Mouse (Mus musculus) hindbrain, embryonic 13.5 days (tissue): Measurements from ENCODE around the gene Slf2. TPM values are rescaled to one million over a fixed set of nuclear protein-coding genes. Genes with fewer than 3 reads are reported as not detected.
A peak's percentile ranks its signal among the peaks of the same experiment; 100 is the strongest.

Source experiments
- ATAC-seq: fragments of 200-750 bp; cut with Nextera tagmentation; 2 replicates; pipeline ENCODE4 v1.8.0; 2017; ENCODE audit warnings: moderate TSS enrichment; ENCODE audit not compliant: low FRiP score
- H3K27ac ChIP-seq: fragments of 300-500 bp; sonication (generic); 2 replicates; pipeline ENCODE4 v1.5.1; 2015; ENCODE audit warnings: inconsistent platforms, mild to moderate bottlenecking, moderate library complexity
- H3K27me3 ChIP-seq: fragments of 300-500 bp; sonication (generic); 2 replicates; pipeline ENCODE4 v1.6.1; 2015; ENCODE audit warnings: mild to moderate bottlenecking, inconsistent platforms
- H3K36me3 ChIP-seq: fragments of 300-500 bp; sonication (generic); 2 replicates; pipeline ENCODE4 v1.6.1; 2015; ENCODE audit warnings: mild to moderate bottlenecking, inconsistent platforms
- H3K4me1 ChIP-seq: fragments of 300-500 bp; sonication (generic); replicated peaks from 2 replicates; pipeline ENCODE4 v1.6.1; 2015; ENCODE audit warnings: inconsistent platforms
- H3K4me2 ChIP-seq: fragments of 300-500 bp; sonication (generic); 2 replicates; pipeline ENCODE4 v1.6.1; 2015; ENCODE audit warnings: inconsistent platforms, mild to moderate bottlenecking, moderate library complexity
- H3K4me3 ChIP-seq: fragments of 300-500 bp; sonication (generic); 2 replicates; pipeline ENCODE4 v1.5.1; 2015; ENCODE audit warnings: mild to moderate bottlenecking, inconsistent platforms
- H3K9ac ChIP-seq: fragments of 300-500 bp; sonication (generic); 2 replicates; pipeline ENCODE4 v1.6.1; 2015; ENCODE audit warnings: mild to moderate bottlenecking, inconsistent platforms
- H3K9me3 ChIP-seq: fragments of 300-500 bp; sonication (generic); 2 replicates; pipeline ENCODE4 v1.6.1; 2016; ENCODE audit warnings: inconsistent platforms
- WGBS: fragments of 180-500 bp; shearing (Covaris S2); methylation state at CpG from one replicate; pipeline ENCODE4 v1.1.7; 2015; 5-methylcytosine and 5-hydroxymethylcytosine counted together
- polyA plus RNA-seq: library from polyadenylated mRNA; unstranded; fragments of >200 nt; fragmentation: Nextera tagmentation; extraction: Ambion mirVana; gene quantifications from 2 replicates; pipeline ENCODE4 v1.2.1, GENCODE M21; 2015

Gene Slf2
- polyA plus RNA-seq, 1 experiment from 2014 or later = 29.8 TPM

GRCm38 (mm10) chr19:45030111-45030510, 99.2 kb downstream of the Slf2 start:
- H3K4me3 ChIP-seq = no peak overlapping the region
- no peak overlapping the region for H3K27ac ChIP-seq
- H3K9ac ChIP-seq = no peak overlapping the region
- no peaks in the 10 kb centered on the region for H3K9me3 ChIP-seq
- H3K4me2 ChIP-seq = no peak overlapping the region
- WGBS = 45% methylated on average over 8 of the region's 8 CpGs
- H3K36me3 ChIP-seq = peaks cover 33% of the 10 kb centered on the region
- no peak for ATAC-seq
- H3K27me3 ChIP-seq = no peaks in the 10 kb centered on the region
- H3K4me1 ChIP-seq = peaks cover 44% of the 10 kb centered on the region

- Histone ChIP-seq H3K4me2 (peak overlapping the region; percentile 34), H3K9ac (no peak overlapping the region; the same call in 1 of the 2 replicates), H3K27ac (no peak overlapping the region), H3K36me3 (peaks cover 24% of the 10 kb centered on the region), H3K4me1 (peaks cover 44% of the 10 kb centered on the region), H3K4me3 (no peak overlapping the region), H3K9me3 (no peaks in the 10 kb centered on the region), H3K27me3 (peaks cover 6% of the 10 kb centered on the region; the same call in 1 of the 2 replicates)
- WGBS = 36% methylated on average over 20 of the region's 20 CpGs
- peak; percentile 12; the same call in 1 of the 2 replicates for ATAC-seq
Observed at GRCm38 (mm10) chr19:45030746-45031693, 100.1 kb downstream of the Slf2 start.

- H3K4me2 ChIP-seq = no peak overlapping the region
- H3K9ac ChIP-seq = no peak overlapping the region
- no peaks in the 10 kb centered on the region for H3K9me3 ChIP-seq
- H3K27me3 ChIP-seq = peaks cover 14% of the 10 kb centered on the region
- peak; percentile 51; the same call in 1 of the 2 replicates for ATAC-seq
- H3K27ac ChIP-seq = no peak overlapping the region
- 21% methylated on average over 4 of the region's 4 CpGs for WGBS
- H3K4me1 ChIP-seq = peaks cover 44% of the 10 kb centered on the region
- no peak overlapping the region for H3K4me3 ChIP-seq
- H3K36me3 ChIP-seq = peaks cover 17% of the 10 kb centered on the region
Observed at GRCm38 (mm10) chr19:45031780-45032179, 100.8 kb downstream of the Slf2 start.

Other genes starting within 250 kb of the Slf2 start
- 17.1 and 17.2 TPM in 2 replicates for gene Pax2, start 175.1 kb upstream of the Slf2 start, polyA plus RNA-seq
- 19.2 and 19.9 TPM in 2 replicates for gene Sema4g, start 58.0 kb downstream of the Slf2 start, polyA plus RNA-seq
- gene Twnk, start 74.5 kb downstream of the Slf2 start, polyA plus RNA-seq = 16.0 and 17.0 TPM in 2 replicates
- gene Mrpl43, start 75.3 kb downstream of the Slf2 start, polyA plus RNA-seq = 91.6 and 93.6 TPM in 2 replicates
- 23.4 and 24.1 TPM in 2 replicates for gene Lzts2, start 83.3 kb downstream of the Slf2 start, polyA plus RNA-seq
- 1.4 and 1.5 TPM in 2 replicates for gene Pdzd7, start 114.6 kb downstream of the Slf2 start, polyA plus RNA-seq
- gene Sfxn3, start 116.4 kb downstream of the Slf2 start, polyA plus RNA-seq = 63.1 and 65.4 TPM in 2 replicates
- gene Kazald1, start 144.1 kb downstream of the Slf2 start, polyA plus RNA-seq = 4.7 and 6.3 TPM in 2 replicates
- gene Tlx1, start 219.5 kb downstream of the Slf2 start, polyA plus RNA-seq = 3.0 and 5.1 TPM in 2 replicates